Mouse (Mus musculus): Measurements from ENCODE around the gene Zbtb49. TPM values are rescaled to one million over a fixed set of nuclear protein-coding genes. Genes with fewer than 3 reads are reported as not detected.

Zbtb49 gene
- polyA plus RNA-seq, 1 experiment from 2014 or later, result 21.2 TPM

DNA sequence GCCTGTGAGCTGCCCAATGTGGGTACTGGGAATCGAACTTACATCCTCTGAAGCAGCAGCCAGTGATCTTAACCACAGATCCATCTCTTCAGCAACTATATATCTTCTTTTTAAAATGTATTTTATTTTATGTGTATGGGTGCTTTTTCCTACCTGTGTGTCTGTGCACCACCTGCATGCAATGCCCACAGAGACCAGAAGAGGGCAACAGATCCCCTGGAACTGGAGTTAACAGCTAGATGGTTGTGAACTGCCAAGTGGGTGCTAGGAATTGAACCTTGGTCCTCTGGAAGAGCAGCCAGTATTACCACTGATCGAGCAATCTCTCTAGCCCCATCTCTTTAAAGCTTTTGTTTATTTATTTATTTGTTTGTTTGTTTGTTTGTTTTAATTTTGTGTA lies 16.4 kb upstream of the Zbtb49 start:
- Histone ChIP-seq H3K4me1 (0 out of 2 replicates have a peak, but pooled peaks cover 4% of the 10 kb centered on the region), H3K4me2 (no peak overlapping the region), H3K27me3 (no peaks in the 10 kb centered on the region), H3K27ac (no peak overlapping the region), H3K36me3 (ENCODE audit: poor library complexity, severe bottlenecking) (peaks cover 45% of the 10 kb centered on the region), H3K9ac (no peak overlapping the region), H3K4me3 (no peak overlapping the region), H3K9me3 (replicated peaks) (no peaks in the 10 kb centered on the region; the same call in 1 of the 2 replicates)
- ATAC-seq, result no peak
- 94% methylated on average over 2 of the region's 2 CpGs for WGBS

DNA sequence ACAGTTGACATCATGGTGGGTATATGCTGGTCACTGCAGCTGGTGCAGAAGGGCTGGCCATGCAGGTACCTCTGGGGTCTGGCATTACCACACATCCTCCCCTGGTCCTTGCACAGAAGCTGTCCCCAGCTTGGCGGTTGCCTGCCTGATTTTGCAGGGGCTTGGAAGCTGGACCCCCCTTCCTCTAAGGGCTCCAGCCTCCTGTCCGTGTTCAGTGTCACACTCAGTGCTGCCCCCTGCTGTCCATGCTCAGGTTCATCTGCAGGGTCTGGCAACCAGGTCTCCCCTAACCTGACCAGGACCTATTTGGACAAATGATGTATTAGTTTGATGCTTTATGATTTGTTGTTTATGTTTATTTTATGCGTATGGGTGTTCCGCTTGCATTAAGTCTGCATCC lies 15.2 kb upstream of the Zbtb49 start:
- H3K4me2 ChIP-seq, result no peak overlapping the region
- no peaks in the 10 kb centered on the region; the same call in 1 of the 2 replicates for H3K9me3 ChIP-seq (replicated peaks)
- H3K9ac ChIP-seq, result no peak overlapping the region
- peaks cover 57% of the 10 kb centered on the region for H3K36me3 ChIP-seq (ENCODE audit: poor library complexity, severe bottlenecking)
- no peak overlapping the region for H3K4me3 ChIP-seq
- H3K27ac ChIP-seq, result no peak overlapping the region
- H3K4me1 ChIP-seq, result no peaks in the 10 kb centered on the region
- ATAC-seq, result no peak
- 64% methylated on average over 4 of the region's 4 CpGs for WGBS
- H3K27me3 ChIP-seq, result no peaks in the 10 kb centered on the region

DNA sequence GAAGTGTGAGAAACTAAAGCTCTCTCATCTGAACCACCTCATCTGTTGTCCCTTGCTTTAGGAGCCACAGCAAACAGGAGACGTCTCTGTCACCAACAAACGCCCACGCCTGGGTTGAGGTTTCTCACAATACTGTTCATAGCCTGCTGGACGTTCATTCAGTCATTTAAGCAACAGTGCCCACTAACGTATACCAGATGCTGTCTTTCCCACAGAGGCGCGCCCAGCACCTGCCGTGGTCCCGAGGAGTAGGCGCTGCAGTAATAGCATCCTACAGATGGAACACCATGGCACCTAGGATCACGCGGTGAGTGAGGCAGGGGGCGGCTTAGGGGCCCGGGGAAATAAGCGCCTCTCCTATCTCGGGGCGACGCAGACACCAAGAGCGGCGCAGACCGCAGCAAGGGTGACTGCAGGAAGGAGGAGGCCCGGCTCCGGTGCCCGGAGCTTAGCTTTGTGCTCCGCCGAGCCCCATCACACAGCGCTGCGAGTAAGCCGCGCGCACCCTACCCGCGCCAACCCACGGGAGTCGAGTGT lies 418 bp downstream of the Zbtb49 start:
- WGBS, result 1% methylated on average over 35 of the region's 35 CpGs

DNA sequence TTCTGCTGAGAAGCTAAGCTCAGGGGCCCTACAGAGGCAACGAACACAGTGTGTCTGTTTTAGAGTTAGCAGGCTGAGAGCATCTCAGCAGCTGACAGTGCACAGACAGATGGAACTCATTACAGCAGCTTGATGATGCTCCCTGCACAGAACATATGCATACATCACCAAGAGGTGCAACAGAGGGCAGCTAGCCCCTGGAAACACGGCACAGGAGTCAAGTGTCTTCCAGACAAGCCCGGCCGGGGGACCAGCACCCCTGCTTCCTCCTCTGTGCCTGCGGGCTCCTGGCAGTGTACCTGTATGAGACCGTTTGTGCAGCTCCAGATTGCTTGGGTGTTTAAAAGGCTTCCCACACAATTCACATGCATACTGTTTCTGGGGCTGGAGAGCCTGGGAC lies 7.2 kb downstream of the Zbtb49 start:
- Histone ChIP-seq H3K4me2 (no peak overlapping the region), H3K4me3 (no peak overlapping the region), H3K27me3 (no peaks in the 10 kb centered on the region), H3K9me3 (replicated peaks) (no peaks in the 10 kb centered on the region), H3K27ac (no peak overlapping the region), H3K9ac (no peak overlapping the region), H3K36me3 (ENCODE audit: poor library complexity, severe bottlenecking) (peaks cover 89% of the 10 kb centered on the region), H3K4me1 (no peaks in the 10 kb centered on the region)
- 84% methylated on average over 6 of the region's 6 CpGs for WGBS
- ATAC-seq, result no peak

More for the DNA sequence above, 418 bp downstream of the Zbtb49 start:
- Histone ChIP-seq H3K27me3 (no peaks in the 10 kb centered on the region), H3K9ac (peak overlapping the region; percentile 90), H3K9me3 (replicated peaks) (no peaks in the 10 kb centered on the region), H3K4me1 (peaks cover 28% of the 10 kb centered on the region), H3K4me2 (peak overlapping the region; percentile 92), H3K4me3 (peak overlapping the region; percentile 93), H3K36me3 (ENCODE audit: poor library complexity, severe bottlenecking) (peaks cover 33% of the 10 kb centered on the region), H3K27ac (peak overlapping the region; percentile 70)
- peak; percentile 86 for ATAC-seq

DNA sequence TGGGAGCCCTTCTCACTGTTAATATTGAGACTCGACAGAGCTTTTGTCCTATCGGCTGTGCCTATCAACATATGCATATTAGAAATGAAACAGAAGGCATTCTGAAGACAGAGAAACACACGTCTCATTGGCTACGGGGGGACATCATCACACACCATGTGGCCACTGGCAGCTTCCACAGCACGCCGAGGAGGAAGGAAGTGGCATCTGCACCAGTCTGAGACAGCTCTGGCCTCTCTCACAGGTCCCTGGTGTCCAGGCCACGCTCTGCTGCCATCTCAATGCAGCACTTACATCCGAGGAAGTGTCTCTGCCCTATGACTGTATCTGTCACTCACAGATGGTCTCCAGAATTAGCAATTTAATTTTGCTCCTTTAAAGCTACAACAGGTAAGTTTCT lies 8.6 kb downstream of the Zbtb49 start:
- H3K36me3 ChIP-seq (ENCODE audit: poor library complexity, severe bottlenecking), result peaks cover 88% of the 10 kb centered on the region
- ATAC-seq, result no peak
- H3K9ac ChIP-seq, result no peak overlapping the region
- H3K4me1 ChIP-seq, result no peaks in the 10 kb centered on the region
- no peaks in the 10 kb centered on the region for H3K27me3 ChIP-seq
- no peak overlapping the region for H3K4me3 ChIP-seq
- 88% methylated on average over 8 of the region's 8 CpGs for WGBS
- H3K9me3 ChIP-seq (replicated peaks), result no peaks in the 10 kb centered on the region
- no peak overlapping the region for H3K4me2 ChIP-seq
- no peak overlapping the region for H3K27ac ChIP-seq

DNA sequence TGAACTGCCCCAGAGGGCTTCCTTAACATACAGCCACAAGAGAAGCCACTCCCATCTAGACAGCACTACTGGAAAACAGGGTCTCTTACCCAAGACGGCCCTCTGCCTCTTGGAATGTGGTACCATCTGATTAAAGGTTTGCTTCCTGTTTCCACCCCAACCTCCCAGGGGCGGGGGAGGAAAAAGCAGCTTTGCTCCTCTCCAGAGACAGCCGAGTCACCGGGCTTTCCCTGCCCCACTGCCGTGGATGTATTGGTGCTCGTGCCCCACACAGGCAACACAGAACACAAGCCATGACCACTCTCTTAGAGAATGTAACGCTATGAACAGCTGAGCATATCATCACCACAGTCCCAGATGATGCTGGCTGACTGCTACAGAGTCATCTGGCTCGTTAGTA lies 11.3 kb downstream of the Zbtb49 start:
- Histone ChIP-seq H3K27me3 (no peaks in the 10 kb centered on the region), H3K9ac (no peak overlapping the region), H3K27ac (no peak overlapping the region), H3K4me1 (peaks cover 8% of the 10 kb centered on the region; the same call in 1 of the 2 replicates), H3K9me3 (replicated peaks) (no peaks in the 10 kb centered on the region), H3K4me2 (no peak overlapping the region), H3K36me3 (ENCODE audit: poor library complexity, severe bottlenecking) (peaks cover 82% of the 10 kb centered on the region), H3K4me3 (no peak overlapping the region)
- no peak for ATAC-seq
- 83% methylated on average over 8 of the region's 8 CpGs for WGBS

DNA sequence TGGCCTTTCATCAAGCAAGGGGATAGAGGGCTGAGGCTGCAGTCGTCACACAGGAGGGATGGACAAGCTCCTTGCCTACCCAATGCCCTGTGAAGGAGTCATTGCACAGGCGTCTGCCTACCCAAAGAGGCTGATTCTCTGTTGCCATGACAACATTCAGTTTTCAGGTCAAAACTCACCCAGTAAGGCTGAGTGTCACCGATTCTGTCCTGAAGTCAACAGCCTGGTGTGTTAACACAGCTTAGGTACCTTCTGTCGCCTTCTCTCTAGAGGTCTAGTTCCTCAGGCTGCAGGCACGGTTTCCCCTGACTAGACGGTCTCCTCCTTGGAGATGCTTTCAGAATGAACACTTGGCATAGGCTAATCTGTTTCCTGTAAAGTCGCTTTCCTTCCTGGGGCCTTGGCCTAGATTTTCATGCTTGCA lies 14.9 kb downstream of the Zbtb49 start:
- no peaks in the 10 kb centered on the region for H3K27me3 ChIP-seq
- WGBS, result 86% methylated on average over 7 of the region's 7 CpGs
- no peak for ATAC-seq
- no peak overlapping the region for H3K4me2 ChIP-seq
- peaks cover 82% of the 10 kb centered on the region for H3K36me3 ChIP-seq (ENCODE audit: poor library complexity, severe bottlenecking)
- H3K9me3 ChIP-seq (replicated peaks), result no peaks in the 10 kb centered on the region
- H3K27ac ChIP-seq, result no peak overlapping the region
- no peak overlapping the region for H3K4me3 ChIP-seq
- no peak overlapping the region for H3K9ac ChIP-seq
- peaks cover 8% of the 10 kb centered on the region; the same call in 1 of the 2 replicates for H3K4me1 ChIP-seq

DNA sequence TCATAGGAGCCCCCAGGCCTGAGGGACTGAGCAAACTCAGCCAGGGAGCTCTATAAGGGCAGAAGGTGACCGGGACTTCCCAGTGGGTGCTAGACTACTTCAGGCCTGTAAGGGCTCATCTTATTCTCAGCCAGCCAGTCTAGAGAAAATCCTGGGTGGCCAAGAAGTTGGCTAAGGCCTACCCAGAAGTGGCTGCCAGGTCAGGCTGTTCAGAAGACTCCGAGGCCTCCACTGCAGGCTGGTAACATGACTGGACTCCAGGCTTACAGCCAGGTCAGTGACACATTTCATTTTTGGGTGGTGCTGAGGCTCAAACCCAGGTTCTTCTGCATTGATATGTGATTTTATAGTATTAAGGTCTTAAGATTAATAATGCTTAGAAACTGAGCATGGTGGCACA lies 20.6 kb downstream of the Zbtb49 start:
- 97% methylated on average over 2 of the region's 2 CpGs for WGBS
- peaks cover 3% of the 10 kb centered on the region; the same call in 1 of the 2 replicates for H3K27me3 ChIP-seq
- no peaks in the 10 kb centered on the region for H3K9me3 ChIP-seq (replicated peaks)
- H3K9ac ChIP-seq, result no peak overlapping the region
- no peak overlapping the region for H3K4me2 ChIP-seq
- no peak for ATAC-seq
- no peak overlapping the region for H3K4me3 ChIP-seq
- no peak overlapping the region for H3K27ac ChIP-seq
- H3K36me3 ChIP-seq (ENCODE audit: poor library complexity, severe bottlenecking), result peaks cover 58% of the 10 kb centered on the region
- peaks cover 7% of the 10 kb centered on the region for H3K4me1 ChIP-seq

DNA sequence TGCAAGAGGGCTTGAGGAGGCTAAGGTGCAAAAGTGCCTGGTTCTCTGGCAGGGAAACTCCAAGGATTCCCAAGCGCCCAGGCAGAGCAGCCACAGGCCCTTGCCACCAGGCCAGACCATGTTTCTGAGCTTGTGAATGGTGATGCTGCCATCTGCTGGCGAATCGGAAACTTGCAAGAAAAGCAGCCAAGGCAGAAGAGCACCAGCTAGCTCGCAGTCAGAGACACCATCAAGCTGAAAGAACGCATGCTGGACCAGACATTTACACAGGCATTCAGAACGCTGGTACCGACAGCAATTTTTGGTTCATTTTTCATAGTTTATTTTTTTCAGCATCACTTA lies 22.8 kb downstream of the Zbtb49 start:
- H3K36me3 ChIP-seq (ENCODE audit: poor library complexity, severe bottlenecking), result peaks cover 36% of the 10 kb centered on the region
- no peaks in the 10 kb centered on the region for H3K9me3 ChIP-seq (replicated peaks)
- H3K27me3 ChIP-seq, result peaks cover 3% of the 10 kb centered on the region; the same call in 1 of the 2 replicates
- 16% methylated on average over 7 of the region's 7 CpGs for WGBS
- no peak overlapping the region for H3K4me3 ChIP-seq
- no peak overlapping the region for H3K27ac ChIP-seq
- peak; percentile 83 for ATAC-seq
- no peak overlapping the region for H3K4me2 ChIP-seq
- peaks cover 7% of the 10 kb centered on the region for H3K4me1 ChIP-seq
- no peak overlapping the region for H3K9ac ChIP-seq

DNA sequence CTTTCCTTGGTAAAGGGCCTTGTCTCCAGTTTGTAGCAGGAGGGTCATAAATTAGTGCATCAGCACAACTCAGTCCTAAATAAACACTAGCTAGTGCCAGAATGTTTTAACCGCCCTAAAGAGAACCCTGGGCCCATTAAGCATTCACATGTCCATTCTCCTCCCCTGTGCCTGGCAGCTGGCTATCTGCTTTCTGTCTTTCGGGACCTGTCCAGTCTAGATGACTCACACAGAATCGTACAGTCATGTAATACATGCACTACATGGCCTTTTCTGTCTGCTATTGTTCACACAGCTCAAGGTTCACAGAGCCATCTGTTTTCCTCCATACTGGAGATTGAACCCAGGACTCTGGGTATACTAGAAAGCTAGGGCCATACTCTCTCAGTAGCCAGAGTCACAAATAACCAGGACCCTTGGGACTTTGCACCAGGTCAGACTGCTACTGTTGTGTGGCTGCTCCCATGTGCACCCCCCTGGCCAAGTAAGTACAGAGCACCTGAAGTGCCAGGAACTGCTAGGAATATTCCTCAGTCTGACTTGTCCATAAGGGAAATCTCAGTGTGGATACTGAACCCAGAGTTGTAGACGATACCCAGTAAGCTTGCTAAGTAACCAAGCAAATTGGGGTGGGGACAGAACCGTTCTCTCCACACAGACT lies 23.3 kb downstream of the Zbtb49 start:
- H3K27me3 ChIP-seq, result peaks cover 3% of the 10 kb centered on the region; the same call in 1 of the 2 replicates
- H3K27ac ChIP-seq, result no peak overlapping the region
- H3K4me1 ChIP-seq, result peaks cover 7% of the 10 kb centered on the region
- no peaks in the 10 kb centered on the region for H3K9me3 ChIP-seq (replicated peaks)
- peaks cover 31% of the 10 kb centered on the region for H3K36me3 ChIP-seq (ENCODE audit: poor library complexity, severe bottlenecking)
- H3K4me3 ChIP-seq, result no peak overlapping the region
- 74% methylated on average over 5 of the region's 5 CpGs for WGBS
- no peak overlapping the region for H3K4me2 ChIP-seq
- no peak overlapping the region for H3K9ac ChIP-seq
- ATAC-seq, result peak; percentile 25; the same call in 1 of the 2 replicates

DNA sequence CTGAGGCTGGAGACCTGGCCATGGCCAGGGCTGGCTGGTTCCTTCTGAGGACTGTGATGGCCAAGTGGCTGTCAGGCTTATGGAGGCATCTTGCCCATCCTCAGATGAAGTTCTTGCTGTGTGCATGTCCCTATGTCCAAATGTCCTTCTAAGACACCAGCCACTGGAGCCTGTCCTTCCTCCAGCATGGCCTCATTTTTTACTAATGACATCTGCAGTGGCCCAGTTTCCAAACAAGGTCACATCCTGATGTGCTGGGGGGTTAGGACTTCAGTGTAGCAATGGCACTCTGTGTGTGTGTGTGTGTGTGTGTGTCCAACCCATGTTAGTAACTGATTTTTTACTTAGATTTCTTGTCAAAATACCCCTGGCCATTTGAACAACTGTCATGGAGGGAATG lies 24.3 kb downstream of the Zbtb49 start:
- Histone ChIP-seq H3K4me2 (no peak overlapping the region), H3K36me3 (ENCODE audit: poor library complexity, severe bottlenecking) (peaks cover 21% of the 10 kb centered on the region), H3K27ac (no peak overlapping the region), H3K4me3 (no peak overlapping the region), H3K27me3 (peaks cover 3% of the 10 kb centered on the region; the same call in 1 of the 2 replicates), H3K9me3 (replicated peaks) (no peaks in the 10 kb centered on the region), H3K4me1 (peaks cover 7% of the 10 kb centered on the region), H3K9ac (no peak overlapping the region)
- no peak for ATAC-seq

DNA sequence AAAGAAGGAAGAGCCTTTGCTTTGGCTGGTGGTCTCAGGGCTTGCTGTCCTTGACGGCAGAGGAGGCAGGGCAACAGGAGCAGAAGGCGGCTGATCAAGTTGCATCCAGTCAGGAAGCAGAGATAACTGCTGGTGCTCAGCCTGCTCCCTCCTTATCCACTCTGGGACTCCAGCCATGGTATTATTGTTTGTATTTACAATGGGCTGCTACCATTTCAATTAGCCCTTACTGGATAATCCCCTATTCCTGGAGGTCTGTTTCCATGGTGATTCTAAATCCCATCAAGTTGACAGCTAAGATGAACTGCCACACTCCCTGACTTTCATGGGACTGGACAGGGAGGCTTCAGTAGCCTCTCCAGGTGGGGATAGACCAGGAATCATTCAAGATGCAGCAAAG lies 25.3 kb downstream of the Zbtb49 start:
- Histone ChIP-seq H3K27ac (no peak overlapping the region), H3K4me2 (no peak overlapping the region), H3K27me3 (peaks cover 3% of the 10 kb centered on the region; the same call in 1 of the 2 replicates), H3K9ac (no peak overlapping the region), H3K4me1 (peaks cover 7% of the 10 kb centered on the region), H3K36me3 (ENCODE audit: poor library complexity, severe bottlenecking) (peaks cover 13% of the 10 kb centered on the region), H3K9me3 (replicated peaks) (no peaks in the 10 kb centered on the region), H3K4me3 (no peak overlapping the region)
- ATAC-seq, result no peak; the same call in 1 of the 2 replicates
- WGBS, result 0% methylated on average over 2 of the region's 2 CpGs

DNA sequence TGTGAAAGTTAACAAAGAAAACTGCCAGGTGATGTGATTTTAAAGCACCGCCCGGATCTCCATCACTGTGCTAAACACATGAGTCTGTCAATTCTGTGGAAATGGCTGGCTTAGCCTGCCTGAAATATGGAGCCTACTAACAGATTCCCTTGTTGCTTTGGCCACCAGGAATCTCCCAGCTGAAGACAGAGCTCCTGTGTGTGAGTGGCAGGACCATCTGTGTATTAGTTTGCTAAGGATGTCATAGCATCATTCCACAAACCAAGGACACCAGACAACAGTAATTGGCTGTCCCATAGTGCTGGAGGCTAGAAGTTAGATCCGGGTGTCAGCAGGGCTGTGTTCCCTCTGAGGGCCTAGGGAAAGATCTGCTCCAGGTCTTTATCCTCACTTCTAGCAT lies 29.4 kb downstream of the Zbtb49 start:
- peaks cover 7% of the 10 kb centered on the region for H3K4me1 ChIP-seq
- H3K9ac ChIP-seq, result no peak overlapping the region
- ATAC-seq, result no peak
- H3K4me2 ChIP-seq, result no peak overlapping the region
- H3K27ac ChIP-seq, result no peak overlapping the region
- WGBS, result 93% methylated on average over 3 of the region's 3 CpGs
- no peaks in the 10 kb centered on the region for H3K27me3 ChIP-seq
- no peak overlapping the region for H3K4me3 ChIP-seq
- no peaks in the 10 kb centered on the region for H3K36me3 ChIP-seq (ENCODE audit: poor library complexity, severe bottlenecking)
- H3K9me3 ChIP-seq (replicated peaks), result no peaks in the 10 kb centered on the region; the same call in 1 of the 2 replicates
